Mouse (Mus musculus) liver, adult (tissue): ENCODE measurements around the gene Gclc.

Experiments
- GATA4 ChIP-seq: IDR thresholded peaks from 2 replicates; pipeline ENCODE4 v1.6.1; 2014; ENCODE audit warnings: mild to moderate bottlenecking, low read length; ENCODE audit not compliant: insufficient replicate concordance

Gene Gclc

DNA sequence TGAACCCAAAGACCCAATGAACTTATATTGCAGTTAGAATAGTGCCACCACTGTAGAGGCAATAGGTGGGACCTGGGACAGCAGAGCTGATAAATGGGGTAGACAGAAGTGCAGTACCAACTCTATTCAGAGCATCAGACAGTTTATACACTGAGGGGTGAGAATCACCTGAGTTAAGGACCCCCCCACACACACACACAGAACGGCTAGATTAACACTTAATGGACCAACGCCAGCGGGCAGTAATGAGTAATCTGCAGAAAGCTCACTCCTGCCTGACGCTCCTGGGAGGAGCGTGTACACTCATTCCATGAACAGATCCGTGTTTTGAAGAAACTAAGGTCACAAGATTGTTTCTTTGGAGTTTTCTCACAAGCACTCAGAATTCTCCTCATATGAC is 5.4 kb downstream of the Gclc start:
- TF ChIP-seq GATA4 = no peak

DNA sequence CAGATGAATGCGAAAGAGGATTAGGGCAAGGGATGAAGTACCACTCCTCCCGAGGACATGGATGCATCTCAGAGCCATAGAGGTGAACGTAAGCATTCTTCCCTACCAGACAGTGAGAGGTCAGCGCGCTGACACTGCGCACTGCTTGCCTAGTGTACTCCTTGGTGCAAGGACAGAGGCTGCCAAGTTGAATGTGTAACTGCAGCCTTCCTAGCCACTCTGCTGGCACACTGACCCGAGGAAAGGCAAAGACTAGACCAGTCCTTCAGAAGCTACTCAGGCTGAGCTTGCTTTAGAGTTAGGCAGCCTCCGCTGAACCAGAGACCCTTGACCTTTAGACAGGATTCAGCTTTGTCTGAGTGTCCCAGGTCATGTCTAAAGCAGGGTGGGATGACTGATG is 11.9 kb downstream of the Gclc start:
- TF ChIP-seq GATA4 = no peak

DNA sequence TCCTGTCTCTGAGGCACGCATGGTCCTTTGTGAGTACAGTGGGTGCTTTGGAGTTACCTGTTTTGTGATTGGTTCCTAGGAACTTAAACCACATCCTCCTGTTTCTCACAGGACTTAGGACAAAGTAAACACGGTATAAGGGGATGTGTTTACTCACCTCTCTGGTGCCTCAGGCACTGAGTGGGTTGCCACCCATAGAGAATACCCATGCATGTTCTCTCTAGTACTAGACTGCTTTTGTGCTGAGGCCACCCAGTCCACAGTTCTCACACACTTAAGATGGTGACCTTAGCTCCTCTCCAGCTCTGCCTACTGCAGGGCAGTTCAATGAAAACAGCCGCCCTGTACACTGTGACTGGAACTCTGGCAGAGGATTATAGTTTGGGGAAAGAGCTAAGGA is 12.4 kb downstream of the Gclc start:
- no peak for TF ChIP-seq GATA4

DNA sequence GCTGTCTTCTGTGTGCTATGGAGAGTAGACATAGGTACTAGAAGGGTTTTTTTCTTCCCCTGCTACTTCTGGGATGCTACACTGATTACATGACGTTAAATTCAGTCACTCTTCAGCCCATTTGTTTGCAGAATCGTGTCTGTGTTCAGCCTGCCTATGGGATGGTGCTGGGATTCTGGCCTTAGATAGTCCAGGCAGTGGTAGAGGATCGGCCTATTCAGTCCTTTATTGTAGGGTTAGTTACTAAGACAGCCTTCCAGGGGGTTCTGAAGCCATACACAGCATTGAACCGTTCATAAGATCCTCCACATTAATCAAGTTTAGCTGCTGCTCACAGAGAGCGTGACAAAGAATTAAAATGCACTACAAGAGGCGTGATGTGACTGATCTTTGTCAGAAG is 16.6 kb downstream of the Gclc start:
- no peak for TF ChIP-seq GATA4

DNA sequence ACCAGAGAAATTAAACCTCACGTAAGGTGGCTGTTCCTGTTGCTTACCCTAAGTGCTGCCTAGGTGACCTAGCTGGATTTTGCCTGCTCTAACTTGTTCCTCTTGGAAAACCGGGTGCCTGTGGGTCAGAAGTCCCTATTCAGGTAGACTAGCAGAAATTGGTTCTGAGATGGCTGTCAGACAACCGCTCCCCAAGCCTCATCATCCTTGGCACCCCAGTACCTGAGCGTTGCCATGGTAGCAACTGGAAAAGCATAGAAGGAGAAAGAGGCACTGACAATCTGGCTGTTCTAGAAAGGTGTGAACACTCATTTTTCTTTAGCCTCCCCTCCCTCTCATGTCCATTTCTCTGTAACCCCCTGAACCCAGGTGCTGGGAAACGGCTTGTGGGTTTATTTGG is 17.0 kb downstream of the Gclc start:
- TF ChIP-seq GATA4 = no peak

DNA sequence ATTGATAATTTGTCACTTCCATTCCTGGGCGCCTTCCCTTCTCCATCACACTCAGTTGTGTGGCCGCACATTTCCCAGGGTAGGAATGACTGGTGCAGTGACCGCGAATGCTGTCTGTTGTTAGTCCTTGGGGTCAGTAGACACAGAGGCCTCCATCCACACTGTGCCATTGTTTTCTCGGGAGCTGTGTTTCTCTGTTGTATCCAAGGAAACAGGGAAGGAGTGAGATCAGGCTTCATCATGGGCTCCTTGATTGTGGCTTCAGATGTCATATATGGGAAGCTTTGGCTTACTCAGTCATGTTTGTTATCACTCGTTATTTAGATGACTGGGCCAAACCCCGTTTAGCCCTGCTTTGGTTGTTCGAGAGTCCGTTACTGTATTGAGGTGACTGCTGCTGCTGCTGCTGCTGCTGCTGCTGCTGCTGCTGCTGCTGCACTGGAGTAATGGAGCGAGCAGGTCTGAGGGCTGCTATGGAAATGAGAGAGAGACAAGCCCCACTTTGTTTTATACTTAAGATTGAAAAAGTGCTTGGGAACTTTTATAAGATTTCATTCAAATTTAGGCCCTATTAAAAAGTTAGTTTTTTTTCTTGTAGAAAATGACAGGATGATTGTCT is 17.5 kb downstream of the Gclc start:
- TF ChIP-seq GATA4 = no peak

DNA sequence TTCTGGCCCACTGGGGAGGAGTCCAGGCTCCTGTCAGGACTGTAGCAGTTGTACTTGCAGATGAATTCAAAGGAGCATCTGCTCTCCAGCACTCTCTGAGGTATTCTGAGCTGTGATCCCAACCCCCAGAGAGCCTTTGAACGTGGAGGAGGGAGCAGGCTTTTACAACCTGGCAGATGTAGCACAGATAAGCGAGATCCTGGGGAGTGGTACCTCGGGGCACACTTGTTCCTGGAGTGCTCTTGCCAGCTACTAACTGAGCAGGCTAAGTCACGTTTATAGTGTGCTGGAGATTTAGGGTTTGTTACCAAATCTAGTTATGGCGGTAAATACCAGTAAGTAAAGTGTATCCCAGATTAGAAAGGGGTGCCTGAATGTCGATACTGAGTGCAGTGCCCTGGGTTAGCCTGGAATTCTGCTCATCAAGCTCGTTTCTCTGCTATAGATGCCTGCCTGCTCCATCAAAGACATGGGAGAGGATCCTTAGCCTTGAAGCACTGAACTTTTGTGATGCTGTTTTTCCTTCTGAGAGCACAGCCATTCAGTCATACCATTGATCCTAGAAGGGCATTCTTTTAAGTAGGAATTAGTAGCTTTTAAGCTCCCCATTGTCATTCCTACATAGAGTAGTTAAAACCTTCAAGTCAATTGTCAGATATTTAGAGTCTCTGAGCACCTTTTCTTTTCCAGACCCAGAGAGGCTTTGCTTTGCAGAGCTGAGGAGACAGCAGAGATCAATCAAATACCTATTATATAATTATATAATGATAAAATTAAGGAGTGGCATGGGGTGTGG is 22.6 kb downstream of the Gclc start:
- no peak for TF ChIP-seq GATA4

DNA sequence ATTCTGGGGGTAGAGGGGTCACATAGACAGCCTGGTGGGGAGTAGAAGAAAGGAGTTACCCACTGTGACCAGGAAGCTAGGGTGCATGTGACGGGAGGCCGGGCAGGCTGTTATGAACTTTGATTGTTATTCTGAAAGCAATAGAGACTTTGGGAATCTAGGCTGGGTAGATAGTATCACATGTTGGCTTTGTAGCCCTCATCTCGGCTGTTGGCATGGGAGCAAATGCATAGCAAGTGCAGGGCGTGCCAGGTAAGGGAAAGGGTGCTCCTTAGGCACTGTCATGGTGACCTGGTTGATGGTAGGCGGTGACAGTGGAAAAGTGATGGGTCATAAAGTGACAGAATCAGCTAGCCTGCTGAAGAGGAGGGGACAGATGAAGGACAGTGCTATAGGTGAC is 23.3 kb downstream of the Gclc start:
- no peak for TF ChIP-seq GATA4

DNA sequence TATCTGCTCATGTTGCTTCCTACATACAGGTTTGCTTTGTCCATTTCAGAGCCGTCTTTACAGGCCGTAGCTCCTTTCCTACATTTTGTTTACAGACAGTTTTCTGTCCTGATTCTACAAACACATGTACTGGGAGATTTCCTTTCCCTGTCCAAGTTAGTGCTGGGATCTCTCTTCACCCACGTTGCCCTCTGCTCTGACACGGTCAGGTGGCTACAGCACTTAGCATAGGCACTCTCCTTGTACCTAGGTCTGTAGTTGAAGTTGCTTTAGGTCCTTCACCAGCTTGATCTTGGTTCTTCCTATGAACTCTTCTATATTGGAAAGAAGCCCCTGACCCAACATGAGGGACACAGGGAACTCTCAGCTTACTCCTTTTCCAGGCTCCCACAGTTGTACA is 25.4 kb downstream of the Gclc start:
- no peak for TF ChIP-seq GATA4

DNA sequence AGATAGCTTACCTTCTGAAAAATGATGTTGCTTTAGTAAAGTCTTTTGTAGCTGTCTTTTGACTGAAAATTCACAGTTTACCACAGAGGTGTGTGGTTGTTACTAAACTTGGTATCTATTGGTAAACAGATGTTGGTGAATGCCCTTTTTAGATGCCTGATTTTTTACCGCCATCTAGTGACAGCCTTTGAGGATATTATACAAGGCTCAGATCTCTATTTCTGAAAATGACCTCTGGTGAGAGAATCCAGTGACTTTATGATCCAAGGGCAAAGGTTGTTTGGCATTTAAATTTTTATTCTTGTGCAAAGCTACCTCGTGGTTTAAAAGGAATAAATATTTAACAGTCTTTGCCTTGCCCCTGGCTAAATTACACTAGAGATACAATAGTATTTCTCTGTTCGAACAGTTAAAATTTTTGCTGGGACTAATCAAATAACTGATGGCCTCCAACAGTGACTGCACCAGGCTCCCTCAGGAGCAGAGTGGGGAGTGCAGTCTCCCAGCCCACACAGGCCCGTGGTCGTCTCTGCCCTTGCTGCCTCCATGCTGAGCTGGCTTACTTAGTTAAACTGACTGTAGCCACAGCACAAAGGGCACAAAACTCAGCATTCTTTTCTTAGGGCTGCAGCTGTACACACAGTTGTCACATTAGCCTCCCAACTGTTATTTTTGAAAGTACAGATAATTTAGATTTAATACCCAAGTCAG is 27.3 kb downstream of the Gclc start:
- TF ChIP-seq GATA4 = no peak

DNA sequence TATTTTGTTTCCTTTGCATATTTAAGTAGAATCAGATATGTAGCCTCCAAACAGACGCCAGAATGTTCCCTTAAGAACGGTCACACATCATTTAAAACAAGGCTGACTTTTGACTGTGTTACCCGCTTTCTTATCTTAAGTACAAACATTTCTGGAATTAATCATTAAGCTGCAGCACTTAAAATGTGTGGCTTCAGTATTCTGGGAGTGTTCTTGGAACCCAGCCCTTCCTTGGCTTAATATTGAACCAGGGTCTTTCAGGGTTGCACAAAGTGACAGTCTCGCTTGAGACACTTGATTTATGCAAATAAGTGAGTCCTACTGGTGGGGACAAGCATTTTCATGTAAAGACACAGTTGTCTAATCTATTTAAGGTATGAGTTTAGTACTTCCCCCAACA is 27.9 kb downstream of the Gclc start:
- TF ChIP-seq GATA4 = no peak; the same call in 1 of the 2 replicates

DNA sequence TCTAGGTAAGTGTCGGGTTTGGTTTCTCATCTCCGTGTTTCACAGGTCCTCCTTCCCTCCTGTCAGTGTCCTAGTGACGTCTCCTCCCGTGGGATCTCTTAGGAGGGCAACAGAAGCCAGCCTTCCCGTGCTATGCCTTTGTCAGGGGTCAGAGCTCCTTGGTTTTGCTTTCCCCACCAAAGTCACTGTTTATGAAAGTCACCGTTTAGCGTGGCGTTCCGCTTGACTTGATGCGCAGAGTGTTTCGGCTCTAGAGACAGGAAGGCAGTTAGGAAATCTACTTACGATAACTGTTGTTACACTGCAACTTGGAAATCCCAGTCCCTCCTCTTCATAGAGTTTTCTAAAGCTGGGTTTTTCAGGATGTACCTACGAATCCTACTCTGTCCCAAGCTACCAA is 28.7 kb downstream of the Gclc start:
- TF ChIP-seq GATA4 = no peak

DNA sequence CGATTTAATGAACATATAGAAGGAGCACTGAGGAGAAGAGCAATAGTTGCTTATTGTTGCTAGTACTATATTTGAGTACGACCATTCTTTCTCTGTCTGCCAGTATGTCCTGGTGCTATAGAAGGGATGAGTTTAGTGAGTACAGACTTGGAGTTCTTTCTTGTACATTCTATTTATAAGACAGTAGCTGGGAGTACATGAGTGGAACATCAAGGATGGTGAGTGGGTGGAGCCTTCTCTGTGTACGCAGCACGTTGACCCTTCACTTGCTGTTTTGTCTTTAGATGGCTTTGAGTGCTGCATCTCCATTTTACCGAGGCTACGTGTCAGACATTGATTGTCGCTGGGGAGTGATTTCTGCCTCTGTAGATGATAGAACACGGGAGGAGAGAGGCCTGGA is 31.1 kb downstream of the Gclc start:
- TF ChIP-seq GATA4 = no peak

DNA sequence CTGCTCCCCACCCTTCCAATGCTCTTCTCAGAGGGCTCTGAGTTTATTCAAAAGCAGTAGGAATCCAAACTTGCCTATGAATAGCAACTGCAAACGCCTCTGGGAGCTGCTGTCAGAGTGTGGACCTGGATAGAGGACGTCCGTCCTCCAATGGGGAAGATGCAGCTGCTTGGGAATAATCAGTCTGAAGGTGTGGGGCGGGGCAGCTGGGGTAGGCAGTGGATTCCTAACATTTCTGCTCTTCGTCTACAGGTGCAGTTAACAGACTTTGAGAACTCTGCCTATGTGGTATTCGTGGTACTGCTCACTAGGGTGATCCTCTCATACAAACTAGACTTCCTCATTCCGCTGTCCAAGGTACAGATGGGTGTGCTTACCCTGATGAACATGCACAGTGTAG is 33.6 kb downstream of the Gclc start:
- no peak for TF ChIP-seq GATA4

DNA sequence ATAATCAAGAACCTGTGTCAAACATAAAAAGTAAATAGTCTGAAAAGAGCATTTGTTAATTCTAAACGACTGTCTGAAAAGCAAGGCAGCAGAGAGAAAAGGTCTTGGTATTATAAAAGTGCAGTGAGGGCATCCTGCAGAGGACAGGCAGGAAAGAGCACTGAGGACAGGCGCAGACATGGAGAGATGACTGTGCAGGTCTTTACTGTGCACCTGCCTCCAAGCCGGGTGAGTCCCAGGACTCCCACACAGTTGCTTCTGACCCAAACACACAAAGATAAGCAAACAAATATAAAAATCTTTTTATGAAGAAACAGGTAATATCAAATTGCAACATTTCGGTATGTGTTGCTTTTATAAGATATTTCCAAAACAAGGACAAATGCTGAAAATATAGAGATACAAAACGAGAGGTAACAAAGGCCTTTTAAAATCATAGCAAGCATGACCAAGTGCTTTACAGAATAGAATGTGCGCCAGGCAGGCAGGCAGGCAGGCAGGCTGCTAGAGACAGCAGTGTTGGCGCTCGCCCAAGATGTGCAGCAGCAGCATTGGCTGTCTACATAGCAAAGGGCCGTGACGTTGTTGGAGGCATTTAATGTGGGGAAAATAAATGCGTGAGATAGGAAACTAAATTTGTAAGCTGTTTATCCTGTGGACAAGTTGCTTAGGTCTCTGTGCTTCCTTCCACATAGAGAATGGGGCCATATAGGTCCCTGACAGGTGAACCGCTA is 35.4 kb downstream of the Gclc start:
- TF ChIP-seq GATA4 = no peak

DNA sequence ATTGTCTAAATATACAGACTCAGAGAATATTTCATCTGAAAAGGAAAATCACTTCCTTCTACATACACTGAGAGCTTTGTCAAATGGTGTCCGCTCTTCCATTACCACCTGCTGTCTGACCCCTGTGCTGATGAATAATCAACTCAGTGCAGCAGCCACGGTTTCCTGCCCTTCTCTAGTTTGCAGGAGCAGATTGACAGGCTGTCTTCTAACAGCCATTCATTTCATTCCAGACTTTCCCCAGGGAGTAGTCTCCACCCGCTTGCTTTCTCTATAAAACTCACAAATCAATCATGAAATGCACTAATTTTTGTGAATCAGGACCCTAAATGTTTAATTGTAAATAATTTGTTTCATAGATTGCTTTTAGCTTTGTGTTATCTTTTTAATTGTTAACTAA is 39.5 kb downstream of the Gclc start:
- no peak for TF ChIP-seq GATA4
